Mouse (Mus musculus) liver, adult 2 months (tissue): ENCODE measurements around the gene Zc3h12c.

Experiments
- CTCF ChIP-seq: fragments of 200-500 bp; IDR thresholded peaks from 2 replicates; pipeline ENCODE4 v1.5.1; 2011; ENCODE audit warnings: low read depth, low read length, control low read depth
- POLR2A ChIP-seq: fragments of 200-500 bp; IDR thresholded peaks from 2 replicates; pipeline ENCODE4 v1.6.1; 2011; ENCODE audit warnings: low read length, control low read depth; ENCODE audit not compliant: insufficient read depth; ENCODE audit errors: extremely low read depth

DNA sequence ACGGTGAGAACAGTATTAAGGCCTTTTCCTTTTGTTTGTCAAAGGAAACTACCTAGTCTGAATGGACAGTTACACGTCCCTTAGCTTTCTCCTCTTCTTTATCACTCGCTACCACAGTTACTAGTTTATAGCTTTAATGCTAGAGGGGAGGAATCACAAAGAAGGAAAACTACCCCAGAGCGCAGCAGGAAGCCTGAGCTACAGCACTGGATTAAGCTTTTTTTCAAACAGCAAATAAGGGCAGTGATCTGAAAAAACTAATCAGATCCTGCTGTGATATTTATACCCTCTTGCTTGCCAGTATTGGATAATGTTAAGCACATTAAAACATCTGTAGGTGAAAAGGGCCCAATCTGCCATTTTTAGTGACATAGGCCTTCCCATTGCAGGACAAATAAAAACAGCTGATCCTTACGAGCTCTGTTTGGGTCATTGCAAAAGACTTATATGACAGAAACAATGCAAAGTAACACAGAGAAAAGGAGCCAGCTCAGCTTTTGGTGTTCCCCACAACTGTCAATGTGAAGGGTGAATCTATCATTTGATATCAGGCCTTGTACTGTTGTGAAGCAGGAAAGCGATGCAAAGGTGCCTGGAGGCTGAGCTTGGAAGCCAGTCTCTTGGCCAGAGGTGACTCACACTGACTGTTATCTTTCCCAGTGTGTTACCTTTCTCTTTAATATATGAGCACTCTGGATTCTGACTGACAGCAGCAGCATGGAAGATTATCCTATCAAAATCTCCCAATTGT is 16.1 kb downstream of the Zc3h12c start:
- no peak for TF ChIP-seq CTCF
- no peak for TF ChIP-seq POLR2A
